Mouse (Mus musculus) liver, postnatal 0 days (tissue): ENCODE data around the gene Hdgfl3. TPM values are rescaled to one million over a fixed set of nuclear protein-coding genes. Genes with fewer than 3 reads are reported as not detected.

Source experiments
- ATAC-seq: fragments of 200-750 bp; cut with Nextera tagmentation; 2 replicates; pipeline ENCODE4 v1.8.0; 2017; ENCODE audit warnings: mild to moderate bottlenecking, moderate library complexity
- DNase-seq: peaks from one replicate; pipeline ENCODE4 v3.0.0-alpha.2; 2016
- H3K27ac ChIP-seq: fragments of 300-500 bp; sonication (generic); 2 replicates; pipeline ENCODE4 v1.5.1; 2014; ENCODE audit warnings: antibody characterized with exemption, moderate library complexity, mild to moderate bottlenecking, low read depth
- H3K27me3 ChIP-seq: fragments of 300-500 bp; sonication (generic); 2 replicates; pipeline ENCODE4 v1.6.1; 2014; ENCODE audit warnings: low read length, control low read depth, mixed read lengths; ENCODE audit not compliant: insufficient read depth
- H3K36me3 ChIP-seq: fragments of 300-500 bp; sonication (generic); replicated peaks from 2 replicates; pipeline ENCODE4 v1.6.1; 2014; ENCODE audit warnings: mild to moderate bottlenecking, control low read depth, low read length, moderate library complexity, mixed read lengths; ENCODE audit not compliant: insufficient read depth
- H3K4me1 ChIP-seq: fragments of 300-500 bp; sonication (generic); 2 replicates; pipeline ENCODE4 v1.6.1; 2014; ENCODE audit warnings: antibody characterized with exemption, mild to moderate bottlenecking, control low read depth; ENCODE audit not compliant: insufficient read depth
- H3K4me2 ChIP-seq: fragments of 300-500 bp; sonication (generic); 2 replicates; pipeline ENCODE4 v1.6.1; 2014; ENCODE audit warnings: low read depth, mild to moderate bottlenecking, low read length, moderate library complexity, mixed read lengths
- H3K4me3 ChIP-seq: fragments of 300-500 bp; sonication (generic); 2 replicates; pipeline ENCODE4 v1.5.1; 2014; ENCODE audit warnings: low read depth, low read length
- H3K9ac ChIP-seq: fragments of 300-500 bp; sonication (generic); replicated peaks from 2 replicates; pipeline ENCODE4 v1.6.1; 2014; ENCODE audit warnings: mild to moderate bottlenecking, moderate library complexity
- H3K9me3 ChIP-seq: fragments of 300-500 bp; sonication (generic); 2 replicates; pipeline ENCODE4 v1.6.1; 2016; ENCODE audit warnings: mild to moderate bottlenecking, control low read depth, low read length, mixed read lengths
- CTCF ChIP-seq: sonication (generic); IDR thresholded peaks from 2 replicates; pipeline ENCODE4 v1.5.1; 2016; ENCODE audit warnings: antibody characterized with exemption, low read depth
- EP300 ChIP-seq: IDR thresholded peaks from 2 replicates; pipeline ENCODE4 v1.6.1; 2016; ENCODE audit warnings: antibody characterized with exemption, low read depth, mild to moderate bottlenecking
- WGBS: fragments of 180-500 bp; shearing (Covaris S2); extraction: QIAGEN DNeasy Blood & Tissue Kit; methylation state at CpG from one replicate; pipeline ENCODE4 v1.1.7; 2014; ENCODE audit not compliant: insufficient replicate concordance; 5-methylcytosine and 5-hydroxymethylcytosine counted together
- polyA plus RNA-seq: library from polyadenylated mRNA; unstranded; fragments of >200 nt; fragmentation: Nextera tagmentation; extraction: Ambion mirVana; gene quantifications from 2 replicates; pipeline ENCODE4 v1.2.1, GENCODE M21; 2015

Gene Hdgfl3
- polyA plus RNA-seq, 1 experiment from 2014 or later = 0.59 TPM

DNA sequence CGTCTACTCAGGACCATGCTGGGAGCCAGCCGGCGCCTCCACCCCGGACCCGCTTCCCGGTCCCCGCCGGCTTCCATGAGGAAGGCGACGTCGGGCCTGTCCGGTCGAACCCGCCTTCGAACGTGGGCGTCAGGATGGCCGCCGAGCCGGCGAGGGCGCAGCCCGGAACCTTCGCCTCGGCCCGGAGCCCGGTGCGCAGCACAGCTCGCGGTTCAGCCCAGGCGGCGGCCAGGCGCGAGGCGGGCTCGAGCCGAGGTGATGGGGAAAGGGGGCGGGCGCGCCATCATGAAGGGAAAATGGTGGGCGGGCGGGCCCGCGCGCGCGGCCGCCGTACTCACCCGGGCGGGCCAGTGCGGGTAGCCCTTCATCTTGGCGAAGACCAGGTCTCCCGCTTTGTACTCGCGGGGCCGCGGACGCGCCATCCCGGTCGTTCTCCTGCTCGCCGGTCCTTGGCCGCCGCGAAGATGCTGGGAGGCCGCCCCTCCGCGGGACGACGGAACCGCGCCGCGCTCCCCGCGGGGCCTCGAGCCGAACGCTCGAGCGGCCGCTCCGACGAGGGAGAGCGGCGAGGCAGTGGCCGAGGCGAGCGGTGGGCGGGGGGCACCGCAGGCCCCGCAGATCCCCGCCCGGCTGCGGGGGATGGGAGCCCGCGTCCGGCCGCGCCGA, 539 bp downstream of the Hdgfl3 start:
- H3K27me3 ChIP-seq = peaks cover 65% of the 10 kb centered on the region
- H3K9ac ChIP-seq = no peak overlapping the region; the same call in 1 of the 2 replicates
- H3K4me1 ChIP-seq = 0 out of 2 replicates have a peak, but pooled peaks cover 3% of the 10 kb centered on the region
- under 1% methylated on average over 78 of the region's 103 CpGs for WGBS
- H3K27ac ChIP-seq = no peak overlapping the region
- TF ChIP-seq CTCF (no peak), EP300 (no peak)
- no peak; the same call in 1 of the 2 replicates for ATAC-seq
- H3K36me3 ChIP-seq = no peaks in the 10 kb centered on the region
- H3K4me2 ChIP-seq = peak overlapping the region; percentile 69
- H3K9me3 ChIP-seq = no peaks in the 10 kb centered on the region
- peak; percentile 20 for DNase-seq
- peak overlapping the region; percentile 55 for H3K4me3 ChIP-seq

DNA sequence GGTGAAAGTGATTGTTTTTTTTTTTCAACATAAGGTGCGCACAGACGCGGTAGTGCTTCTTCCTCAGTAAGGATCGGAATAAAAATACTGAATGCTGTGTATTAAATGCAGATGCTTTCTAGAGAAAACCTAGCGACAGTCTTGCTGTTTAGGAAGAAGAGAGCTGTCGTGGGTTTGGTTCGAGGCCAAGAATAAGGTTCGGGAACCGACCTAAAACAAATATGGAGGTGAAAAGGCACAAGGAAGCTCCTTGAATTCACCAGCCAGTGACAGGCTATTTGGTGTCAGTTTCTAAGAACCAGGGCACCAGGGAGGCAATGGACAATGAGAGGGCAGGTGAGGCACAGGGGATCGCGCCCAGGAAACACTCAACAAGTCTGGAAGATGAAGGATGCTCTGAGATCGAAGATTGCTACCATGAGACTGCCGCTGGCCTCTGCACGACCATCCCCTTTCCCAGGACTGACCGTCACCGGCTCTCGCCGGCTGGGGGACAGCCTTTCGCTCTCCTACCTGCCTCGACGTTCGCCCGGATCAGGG, 1.1 kb downstream of the Hdgfl3 start:
- H3K4me2 ChIP-seq = peak overlapping the region; percentile 69
- DNase-seq (no peak), ATAC-seq (no peak)
- no peak overlapping the region; the same call in 1 of the 2 replicates for H3K9ac ChIP-seq
- 12% methylated on average over 23 of the region's 23 CpGs for WGBS
- H3K4me1 ChIP-seq = 0 out of 2 replicates have a peak, but pooled peaks cover 3% of the 10 kb centered on the region
- no peaks in the 10 kb centered on the region for H3K36me3 ChIP-seq
- no peak for TF ChIP-seq EP300
- TF ChIP-seq CTCF = no peak
- H3K27me3 ChIP-seq = peaks cover 64% of the 10 kb centered on the region
- peak overlapping the region; percentile 55 for H3K4me3 ChIP-seq
- H3K27ac ChIP-seq = no peak overlapping the region
- H3K9me3 ChIP-seq = no peaks in the 10 kb centered on the region

DNA sequence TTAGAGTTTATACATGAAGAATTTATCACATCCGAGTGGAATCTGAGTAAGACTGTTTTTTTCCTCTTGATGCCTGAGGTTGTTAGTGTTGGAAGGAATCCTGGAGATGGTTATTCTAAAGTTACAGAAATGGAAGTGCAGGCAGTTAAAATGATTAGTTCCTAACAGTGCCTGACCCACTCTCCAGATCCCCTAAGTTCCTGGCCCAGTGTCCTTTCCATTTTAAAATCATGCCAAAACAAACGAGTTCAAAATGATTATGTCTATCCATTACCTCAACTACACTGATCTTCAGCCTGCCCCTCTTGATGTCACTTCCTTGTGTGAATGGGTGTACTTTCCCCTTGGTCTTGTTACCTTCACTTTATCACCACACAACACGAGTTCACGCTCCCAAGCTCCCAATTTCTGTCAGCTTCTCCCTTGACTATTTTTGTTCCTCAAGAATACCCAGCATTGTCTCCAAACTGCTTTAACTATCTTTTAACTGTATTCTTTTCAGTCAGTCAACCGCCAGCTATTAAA, 1.7 kb downstream of the Hdgfl3 start:
- Histone ChIP-seq H3K36me3 (no peaks in the 10 kb centered on the region), H3K9me3 (no peaks in the 10 kb centered on the region), H3K4me2 (peak overlapping the region; percentile 69; the same call in 1 of the 2 replicates), H3K27me3 (peaks cover 60% of the 10 kb centered on the region), H3K4me1 (0 out of 2 replicates have a peak, but pooled peaks cover 3% of the 10 kb centered on the region), H3K27ac (no peak overlapping the region), H3K4me3 (no peak overlapping the region), H3K9ac (no peak overlapping the region)
- ATAC-seq (no peak), DNase-seq (no peak)
- 55% methylated on average over 5 of the region's 5 CpGs for WGBS
- TF ChIP-seq EP300 (no peak), CTCF (no peak)

DNA sequence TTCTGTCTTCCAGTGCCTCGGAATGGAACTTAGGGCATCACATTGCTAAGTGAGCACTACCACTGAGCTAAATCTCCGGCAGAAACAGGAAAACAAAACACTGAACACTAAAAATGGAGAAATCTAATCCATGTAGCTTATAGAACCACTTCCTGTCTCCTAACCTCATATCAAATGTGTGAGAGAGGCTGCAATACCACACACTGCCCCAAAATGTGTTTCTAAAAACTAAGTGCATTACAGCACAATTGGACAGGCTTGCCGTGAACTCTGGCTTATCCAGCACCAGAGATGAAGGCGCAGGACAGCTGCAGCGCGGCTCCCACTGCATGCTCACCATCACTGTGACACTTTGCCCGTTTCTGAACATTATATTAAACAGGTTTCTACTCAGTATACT, 5.3 kb downstream of the Hdgfl3 start:
- Histone ChIP-seq H3K9ac (no peak overlapping the region), H3K4me3 (no peak overlapping the region), H3K9me3 (no peaks in the 10 kb centered on the region), H3K4me1 (0 out of 2 replicates have a peak, but pooled peaks cover 3% of the 10 kb centered on the region), H3K36me3 (no peaks in the 10 kb centered on the region), H3K4me2 (no peak overlapping the region), H3K27ac (no peak overlapping the region), H3K27me3 (peaks cover 34% of the 10 kb centered on the region)
- WGBS = 64% methylated on average over 7 of the region's 7 CpGs
- DNase-seq = no peak
- ATAC-seq = no peak
- TF ChIP-seq CTCF (no peak), EP300 (no peak)

DNA sequence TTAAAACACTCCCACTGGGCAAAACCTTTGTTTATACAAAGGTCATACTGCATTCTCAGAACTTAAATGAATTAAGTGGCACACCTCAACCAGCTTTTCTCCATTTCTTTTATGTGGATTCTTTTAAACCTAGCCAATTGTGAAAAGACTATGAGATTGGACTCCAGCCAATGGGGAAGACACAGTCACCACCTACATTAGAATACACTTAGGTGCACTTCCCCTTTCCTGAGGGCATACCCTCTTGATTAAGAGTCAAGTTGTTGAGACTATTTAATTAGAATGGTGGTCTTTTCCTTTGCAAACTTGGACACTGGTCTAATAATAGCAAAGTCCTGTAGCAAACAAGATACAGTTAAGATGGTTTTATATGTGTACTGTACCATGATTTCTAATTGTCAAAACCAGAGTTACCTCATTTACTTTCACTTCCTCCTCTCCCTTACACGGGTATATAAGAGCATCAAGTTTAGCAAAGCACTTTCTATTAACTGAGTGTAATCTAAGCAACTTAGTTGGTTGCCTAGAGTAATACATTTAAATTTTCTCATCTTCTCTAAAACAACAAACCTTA, 12.8 kb downstream of the Hdgfl3 start:
- DNase-seq (no peak), ATAC-seq (no peak)
- no peak overlapping the region for H3K4me2 ChIP-seq
- WGBS = 17% methylated on average over 1 of the region's 1 CpGs
- H3K36me3 ChIP-seq = no peaks in the 10 kb centered on the region
- no peak overlapping the region for H3K27ac ChIP-seq
- H3K9me3 ChIP-seq = no peaks in the 10 kb centered on the region
- no peak for TF ChIP-seq EP300
- TF ChIP-seq CTCF = no peak
- no peaks in the 10 kb centered on the region for H3K4me1 ChIP-seq
- H3K4me3 ChIP-seq = no peak overlapping the region
- 0 out of 2 replicates have a peak, but pooled peaks cover 6% of the 10 kb centered on the region for H3K27me3 ChIP-seq
- H3K9ac ChIP-seq = no peak overlapping the region

DNA sequence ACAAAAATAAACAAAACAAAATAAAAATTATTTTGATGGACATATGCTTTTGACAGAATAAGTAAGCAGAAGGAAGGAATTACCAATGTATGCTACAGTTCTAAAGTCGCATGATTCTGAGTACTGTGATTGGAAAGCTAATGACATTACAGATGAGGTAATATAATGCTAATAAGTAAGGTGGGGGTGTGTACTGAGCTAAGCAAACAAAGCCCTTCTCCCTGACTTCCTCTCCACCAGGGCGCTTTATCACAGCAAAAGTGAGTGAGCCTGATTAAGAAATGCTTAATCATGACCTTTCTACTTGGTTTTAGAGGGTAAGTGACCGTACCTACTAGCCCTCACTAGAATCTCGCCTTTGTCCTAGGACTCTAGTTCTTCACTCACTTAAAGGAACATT, 14.0 kb downstream of the Hdgfl3 start:
- WGBS = 54% methylated on average over 4 of the region's 4 CpGs
- ATAC-seq = no peak
- DNase-seq = no peak
- H3K36me3 ChIP-seq = no peaks in the 10 kb centered on the region
- H3K9ac ChIP-seq = no peak overlapping the region
- H3K27ac ChIP-seq = no peak overlapping the region
- H3K27me3 ChIP-seq = 0 out of 2 replicates have a peak, but pooled peaks cover 9% of the 10 kb centered on the region
- no peaks in the 10 kb centered on the region for H3K9me3 ChIP-seq
- H3K4me1 ChIP-seq = no peaks in the 10 kb centered on the region
- TF ChIP-seq CTCF (no peak), EP300 (no peak)
- no peak overlapping the region for H3K4me2 ChIP-seq
- no peak overlapping the region for H3K4me3 ChIP-seq
